Mouse (Mus musculus): ENCODE data around the gene Il34.

Gene Il34

DNA sequence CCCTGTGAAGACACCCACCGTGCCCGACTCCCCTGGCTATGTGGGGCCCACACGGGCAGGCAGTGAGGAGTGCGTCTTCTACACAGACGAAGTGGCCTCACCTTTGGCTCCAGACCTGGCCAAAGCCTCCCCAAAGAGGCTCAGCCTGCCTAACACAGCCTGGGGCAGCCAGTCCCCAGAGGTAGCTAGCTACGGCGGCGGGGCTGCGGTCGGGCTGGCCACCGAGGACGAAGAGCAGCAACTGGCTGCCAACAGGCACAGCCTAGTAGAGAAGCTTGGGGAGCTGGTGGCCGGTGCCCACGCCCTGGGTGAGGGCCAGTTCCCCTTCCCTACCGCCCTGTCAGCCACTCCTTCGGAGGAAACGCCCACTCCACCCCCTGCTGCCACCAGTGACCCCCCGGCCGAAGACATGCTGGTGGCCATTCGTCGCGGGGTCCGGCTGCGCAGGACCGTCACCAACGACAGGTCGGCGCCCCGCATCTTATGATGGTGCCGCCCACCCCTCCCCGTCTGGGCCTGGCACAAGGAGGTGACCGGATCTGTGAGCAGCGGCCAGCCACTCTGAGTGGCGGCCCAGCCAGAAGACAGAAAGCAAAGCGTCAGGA, 67.0 kb downstream of the Il34 start:
- 80% methylated on average over 35 of the region's 35 CpGs for WGBS

DNA sequence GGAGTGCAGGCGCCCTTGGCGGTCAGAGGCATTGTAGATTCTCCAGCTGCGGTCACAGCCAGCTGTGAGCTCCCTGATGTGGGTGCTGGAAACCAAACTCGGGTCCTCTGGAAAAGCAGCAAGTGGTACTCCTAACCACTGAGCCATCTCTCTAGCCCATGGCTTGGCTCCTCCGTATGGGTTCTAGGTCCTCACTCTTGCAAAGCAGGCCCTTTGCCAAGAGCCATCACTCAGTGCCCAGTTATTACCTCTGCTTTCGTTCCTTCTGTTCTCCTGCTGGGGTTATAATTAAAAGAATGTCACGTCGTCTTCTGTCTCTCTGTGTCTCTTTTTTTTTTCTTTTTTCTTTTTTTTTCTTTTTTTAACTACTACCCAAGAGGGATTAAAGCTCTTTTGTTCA, 72.7 kb downstream of the Il34 start:
- 66% methylated on average over 8 of the region's 8 CpGs for WGBS

DNA sequence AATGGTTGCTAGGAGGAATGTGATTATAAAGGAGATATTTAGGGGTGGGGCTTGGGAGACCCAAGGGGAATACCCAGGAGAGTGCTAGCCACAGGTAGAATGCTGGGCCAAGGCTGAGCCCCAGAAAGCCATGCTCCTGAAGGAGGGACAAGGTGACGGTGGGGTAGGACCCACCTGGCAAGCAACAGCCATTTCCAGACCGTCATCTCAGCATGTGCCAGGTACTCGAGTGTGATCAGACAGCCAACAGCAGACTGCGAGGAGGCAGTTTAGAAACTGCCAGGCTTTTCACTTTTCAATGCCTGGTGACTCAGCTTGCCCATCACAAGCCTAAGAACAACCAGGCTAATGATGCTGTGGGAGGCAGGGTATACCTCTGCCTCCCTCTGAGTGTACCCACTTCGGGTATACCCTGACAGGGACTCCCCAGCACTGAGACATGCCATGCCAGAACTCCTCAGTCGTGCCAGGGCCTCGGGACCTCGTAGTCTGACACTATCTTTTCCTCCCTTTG, 74.3 kb downstream of the Il34 start:
- 49% methylated on average over 8 of the region's 8 CpGs for WGBS

DNA sequence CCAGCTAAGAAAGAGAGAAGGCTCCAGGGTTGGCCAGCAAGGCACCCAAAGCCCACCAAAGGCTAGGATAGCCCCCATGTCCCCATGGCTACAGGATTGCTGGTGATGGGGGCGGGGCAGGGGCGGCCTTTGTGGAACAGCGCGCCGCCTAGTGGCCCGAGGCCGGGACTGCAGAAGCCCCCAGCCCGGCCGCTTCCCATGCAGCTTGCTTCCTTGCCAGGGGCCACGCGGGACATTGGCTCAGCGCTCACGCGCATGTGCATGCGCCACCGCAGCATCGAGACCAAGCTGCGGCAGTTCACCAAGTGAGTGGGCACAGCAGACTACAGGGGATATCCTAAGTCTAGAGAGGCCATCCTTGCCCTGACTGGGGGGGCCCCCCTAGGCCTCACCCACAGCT, 78.8 kb downstream of the Il34 start:
- 11% methylated on average over 18 of the region's 18 CpGs for WGBS

DNA sequence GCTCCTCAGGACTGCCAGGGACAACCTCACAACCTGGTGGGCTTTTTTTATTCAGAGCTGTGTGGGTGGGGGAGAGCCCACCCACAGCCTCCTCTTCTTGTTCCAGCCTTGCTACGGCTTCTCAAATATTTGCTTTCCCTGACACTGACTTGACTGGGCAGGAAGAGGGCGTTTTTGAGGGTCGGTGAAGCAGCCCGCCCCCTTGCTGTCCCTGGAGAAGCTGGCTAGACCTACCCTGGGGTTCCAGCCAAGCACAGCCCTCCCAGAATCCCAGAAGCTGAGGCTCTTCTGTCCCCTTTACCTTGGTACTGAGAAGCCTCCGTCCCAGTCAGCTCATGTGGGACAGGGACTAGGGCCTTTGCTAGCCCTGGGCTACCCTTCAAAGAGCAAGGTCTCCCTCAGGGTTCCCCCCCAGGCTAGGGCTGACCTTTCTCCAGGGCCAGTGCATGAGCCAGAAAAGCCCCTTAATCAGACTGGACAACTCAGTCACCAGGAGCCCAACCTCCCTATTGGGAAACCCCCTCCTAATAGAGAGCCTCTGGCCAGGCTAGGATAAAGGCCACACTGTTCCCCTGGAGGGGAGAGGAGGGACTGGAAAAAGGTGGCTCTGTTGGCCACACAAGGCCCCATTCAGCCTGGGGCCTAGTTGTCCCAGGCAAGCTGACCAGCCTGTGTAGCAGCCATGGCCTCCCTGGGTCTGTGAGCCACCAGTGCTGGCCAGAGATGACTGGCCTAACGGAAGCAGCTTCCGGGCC, 80.5 kb downstream of the Il34 start:
- 43% methylated on average over 7 of the region's 7 CpGs for WGBS

DNA sequence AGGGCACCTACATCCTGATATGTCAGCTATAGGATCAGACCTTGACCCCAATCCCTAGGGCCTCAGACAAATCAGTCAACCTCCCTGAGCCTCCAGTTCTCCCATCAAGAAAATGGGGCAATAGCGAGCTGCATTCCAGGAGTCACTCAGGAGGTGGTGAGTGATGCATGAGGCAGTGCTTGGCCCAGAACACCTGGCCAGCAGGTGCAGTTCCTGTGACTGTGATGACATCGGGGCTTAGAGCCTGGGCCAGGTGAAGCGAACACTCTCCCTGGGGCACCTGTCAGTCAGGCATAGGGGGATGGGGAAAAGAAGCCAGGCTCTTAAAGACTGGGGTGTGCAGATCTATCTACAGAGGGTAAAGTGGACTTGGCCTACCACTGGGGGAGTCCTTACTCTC, 81.2 kb downstream of the Il34 start:
- WGBS: 79% methylated on average over 3 of the region's 3 CpGs

DNA sequence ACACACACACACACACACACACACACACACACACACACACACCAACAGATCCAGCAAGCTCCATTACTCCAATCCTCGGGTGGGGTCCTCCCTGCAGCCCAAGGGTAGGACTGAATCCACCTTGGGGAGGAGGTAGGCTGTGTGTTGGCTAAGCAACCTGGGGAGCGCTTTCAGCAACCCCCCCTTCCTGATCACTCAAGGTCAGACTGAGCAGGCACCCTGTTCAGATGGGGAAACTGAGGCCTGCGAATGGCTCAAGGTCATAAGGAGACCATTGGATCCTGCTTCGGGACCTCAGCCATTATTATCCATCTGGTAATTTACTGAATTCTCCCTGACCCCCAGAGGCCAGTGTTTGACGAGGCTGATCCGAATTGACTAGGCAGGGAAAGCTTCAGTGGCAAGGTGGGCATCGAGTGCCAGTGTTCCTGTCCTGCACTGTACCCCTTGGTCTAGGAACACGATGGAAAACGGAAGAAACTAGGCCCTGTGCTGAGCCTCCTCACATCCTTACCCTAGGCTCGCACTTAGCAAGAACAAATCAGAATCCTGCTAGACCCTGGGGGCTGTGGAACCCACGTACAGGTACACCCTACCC, 83.2 kb downstream of the Il34 start:
- WGBS: 41% methylated on average over 11 of the region's 11 CpGs

DNA sequence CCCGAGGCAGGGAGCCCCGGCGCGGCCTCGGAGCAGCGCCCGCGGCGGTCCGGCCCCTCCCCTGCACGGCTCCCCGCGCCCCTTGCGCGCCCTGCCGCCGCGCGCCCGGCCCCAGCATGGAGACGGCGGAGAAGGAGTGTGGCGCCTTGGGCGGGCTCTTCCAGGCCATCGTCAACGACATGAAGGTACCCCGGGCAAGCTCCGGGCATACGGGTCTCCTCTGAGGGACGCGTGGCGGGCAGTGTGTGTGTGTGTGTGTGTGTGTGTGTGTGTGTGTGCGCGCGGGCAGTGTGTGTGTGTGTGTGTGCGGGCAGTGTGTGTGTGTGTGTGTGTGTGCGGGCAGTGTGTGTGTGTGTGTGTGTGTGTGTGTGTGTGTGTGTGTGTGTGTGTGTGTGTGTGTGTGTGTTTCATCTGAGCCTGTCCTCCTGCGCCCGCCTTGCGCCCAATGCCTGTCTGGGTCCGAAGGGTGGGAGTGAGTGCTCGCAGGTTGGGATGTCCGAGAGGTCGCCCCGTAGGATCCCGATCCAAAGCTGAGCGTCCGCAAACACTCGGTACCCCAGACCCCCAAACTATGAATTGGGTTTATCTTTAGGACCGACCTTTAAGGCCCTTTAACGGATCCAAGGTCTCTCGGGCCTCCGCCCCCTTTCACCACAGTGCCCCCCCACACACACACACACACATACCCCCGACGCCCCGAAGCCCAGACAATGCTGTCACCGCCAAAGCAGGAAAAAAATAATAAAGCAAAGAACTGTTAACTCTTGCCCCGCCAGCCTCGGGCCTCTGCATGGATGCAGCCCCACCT, 83.9 kb downstream of the Il34 start:
- WGBS: under 1% methylated on average over 53 of the region's 59 CpGs

DNA sequence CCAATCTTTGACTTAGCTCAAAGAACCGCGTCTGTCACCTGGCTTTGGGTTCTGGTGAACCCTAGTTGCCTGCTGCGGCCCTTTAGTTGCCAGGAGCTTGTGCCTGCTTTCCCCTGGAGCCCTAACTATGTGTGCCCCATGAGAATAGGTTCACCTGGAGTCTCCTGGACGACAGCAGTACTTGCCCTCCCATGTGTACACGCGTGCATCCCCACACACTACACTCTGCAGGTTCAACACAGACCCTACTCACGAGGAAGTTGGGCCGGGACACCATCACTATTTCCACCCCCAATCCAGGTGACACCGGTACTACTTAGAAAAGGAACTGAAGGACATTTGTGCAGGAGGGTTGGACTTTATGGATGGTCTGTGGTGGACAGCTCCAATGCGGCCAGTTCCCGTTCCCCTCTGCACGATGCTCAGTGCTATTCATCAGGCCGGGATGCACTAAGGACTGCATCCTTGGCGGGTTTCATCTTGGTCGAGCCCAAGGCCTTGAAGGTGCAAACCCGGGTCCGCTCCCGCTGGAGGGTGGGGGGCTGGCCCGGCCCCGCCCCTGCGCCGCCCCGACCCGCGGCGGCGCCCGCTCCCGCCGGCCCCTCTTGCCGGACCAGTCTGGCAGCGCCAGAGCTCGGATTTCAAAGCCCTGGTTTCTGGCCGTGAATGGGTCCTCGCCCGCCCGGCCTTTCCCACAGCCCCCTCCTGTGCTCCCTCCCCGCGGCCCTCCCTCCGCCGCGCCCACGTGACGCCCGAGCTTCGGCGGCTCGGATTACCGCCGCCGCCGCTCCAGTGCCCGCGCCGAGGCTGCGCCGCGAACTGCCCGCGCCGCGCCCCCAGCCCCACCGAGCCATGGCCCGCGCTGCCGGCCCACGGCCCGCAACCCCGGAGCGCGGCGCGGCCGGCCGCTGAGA, 84.8 kb downstream of the Il34 start, which contains the start of gene Mtss1l:
TSS of gene Mtss1l (plus strand) at position 792 of the 914 bp plus-strand sequence.
- 6% methylated on average over 75 of the region's 75 CpGs for WGBS

DNA sequence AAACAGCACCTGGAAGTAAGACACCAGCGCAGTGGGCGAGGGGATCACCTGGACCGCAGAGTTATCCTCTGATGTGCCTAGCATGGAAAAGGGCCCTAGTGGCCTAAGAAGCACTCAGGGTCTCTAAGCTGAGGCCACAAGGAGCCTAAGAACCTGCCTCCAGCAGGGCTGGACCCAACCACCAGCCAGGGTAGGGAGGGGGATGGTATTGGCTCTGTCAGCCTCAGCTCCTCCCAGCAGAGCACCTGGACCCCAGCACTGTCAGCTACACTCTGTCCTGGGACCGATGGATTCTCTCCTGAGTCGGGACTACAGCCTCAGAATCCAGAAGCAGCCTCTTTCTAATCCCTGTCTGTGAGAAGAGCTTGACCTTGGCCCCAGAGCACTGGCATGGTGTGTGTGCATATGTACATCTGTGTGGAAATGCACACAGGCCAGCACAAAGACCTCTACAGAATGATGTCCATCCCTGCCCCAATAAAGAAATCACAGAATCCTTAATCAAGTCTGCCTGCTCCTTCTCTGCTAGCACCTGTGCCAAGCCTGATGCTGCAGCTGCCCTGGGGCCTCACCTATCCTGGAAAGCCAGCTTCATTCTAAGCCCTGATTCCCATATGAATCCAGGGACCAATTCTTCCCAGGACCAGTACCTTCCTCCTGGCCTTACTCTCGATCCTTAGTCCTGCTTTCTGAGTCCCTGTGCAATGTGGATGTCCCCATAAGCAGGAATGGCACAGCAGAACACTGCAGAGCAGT, 85.6 kb downstream of the Il34 start:
- 82% methylated on average over 6 of the region's 6 CpGs for WGBS

DNA sequence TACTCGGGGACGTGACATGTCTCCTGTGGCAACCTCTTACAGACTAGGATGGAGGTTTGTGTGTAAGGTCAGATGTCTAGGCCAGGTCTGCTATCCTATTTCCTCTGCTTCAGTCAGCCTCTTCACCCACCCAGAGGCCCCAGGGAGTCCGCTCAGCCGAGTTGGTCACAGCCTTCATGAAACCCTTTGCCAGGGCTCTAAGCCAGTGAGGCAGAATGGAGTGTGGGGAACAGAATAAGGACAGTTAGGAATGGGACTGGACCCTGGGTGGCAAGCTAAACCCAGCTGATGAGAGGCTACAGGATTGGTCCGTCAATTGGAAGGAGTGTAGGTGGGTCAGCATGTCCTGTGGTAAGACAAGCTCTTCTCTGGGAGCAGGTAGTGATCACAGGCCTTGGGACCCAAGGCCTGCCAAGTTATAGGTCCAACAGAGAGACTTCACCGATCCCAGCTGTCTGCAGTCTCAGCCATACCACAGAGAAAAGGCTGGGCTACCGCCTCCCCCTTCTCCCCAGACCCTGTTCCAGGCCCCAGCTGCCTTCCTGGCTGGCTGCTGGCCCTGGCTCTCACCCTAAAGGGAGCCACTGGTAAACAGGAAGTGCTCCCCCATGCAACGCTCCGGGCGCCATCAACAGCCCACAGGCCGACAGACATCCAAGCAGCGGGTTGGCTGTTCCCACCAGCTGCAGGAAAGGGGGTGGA, 86.6 kb downstream of the Il34 start:
- WGBS: 46% methylated on average over 12 of the region's 12 CpGs

DNA sequence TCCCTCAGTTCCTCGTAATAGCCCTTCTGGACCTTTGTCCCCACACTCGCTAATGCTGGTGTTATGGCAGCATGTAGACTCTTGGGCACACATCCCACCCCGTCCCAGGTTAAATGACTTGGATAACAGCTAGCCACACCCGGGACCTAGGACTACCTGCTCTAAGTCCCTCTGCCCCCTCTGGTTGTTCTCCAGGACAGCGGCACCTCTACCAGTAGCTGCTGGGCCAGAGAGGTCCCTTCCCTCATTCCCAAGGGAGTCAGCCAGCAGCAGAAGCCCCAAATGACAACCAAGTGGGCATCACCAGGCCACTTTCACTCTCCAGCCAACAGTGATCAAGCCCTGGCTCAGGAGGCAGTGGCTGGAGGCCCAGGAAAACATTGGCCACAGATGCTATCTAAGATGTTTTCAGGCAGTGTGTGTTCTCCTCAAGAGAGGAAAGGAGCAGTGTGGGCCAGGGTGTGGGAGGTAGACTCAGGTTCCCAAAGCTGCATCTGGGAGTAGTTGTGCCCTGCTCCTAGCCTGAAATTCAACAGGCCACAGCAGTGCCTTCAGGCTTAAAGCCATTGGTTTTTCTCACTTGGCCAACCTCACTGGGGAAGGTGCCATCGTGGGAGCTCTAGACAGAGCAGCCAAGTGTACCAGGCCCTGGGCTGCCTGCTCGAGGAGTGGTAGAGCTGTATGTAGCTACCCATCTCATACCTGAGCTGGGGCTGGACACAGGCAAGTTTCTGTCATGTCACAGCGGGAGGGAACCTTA, 87.3 kb downstream of the Il34 start:
- WGBS: 82% methylated on average over 8 of the region's 8 CpGs

DNA sequence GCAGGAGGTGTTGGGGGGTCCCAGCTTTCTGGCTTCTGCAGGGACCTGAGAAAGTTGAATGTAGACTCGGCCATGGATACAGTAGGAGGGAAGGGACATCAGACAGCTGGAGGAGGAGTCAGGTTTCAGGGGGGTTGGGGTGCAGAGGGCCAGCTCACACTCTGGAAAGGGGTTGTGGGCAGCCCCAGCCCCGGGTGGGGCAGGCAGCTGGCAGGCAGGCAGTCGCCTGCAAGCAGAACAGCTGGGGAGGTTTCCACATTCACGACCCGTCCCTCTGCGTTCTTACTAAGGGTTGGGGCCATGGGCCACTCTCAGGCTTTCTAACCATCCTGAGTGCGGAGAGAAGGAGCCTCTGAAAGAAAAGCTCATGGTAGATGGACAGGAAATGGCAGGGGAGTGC, 88.6 kb downstream of the Il34 start:
- 84% methylated on average over 7 of the region's 7 CpGs for WGBS

DNA sequence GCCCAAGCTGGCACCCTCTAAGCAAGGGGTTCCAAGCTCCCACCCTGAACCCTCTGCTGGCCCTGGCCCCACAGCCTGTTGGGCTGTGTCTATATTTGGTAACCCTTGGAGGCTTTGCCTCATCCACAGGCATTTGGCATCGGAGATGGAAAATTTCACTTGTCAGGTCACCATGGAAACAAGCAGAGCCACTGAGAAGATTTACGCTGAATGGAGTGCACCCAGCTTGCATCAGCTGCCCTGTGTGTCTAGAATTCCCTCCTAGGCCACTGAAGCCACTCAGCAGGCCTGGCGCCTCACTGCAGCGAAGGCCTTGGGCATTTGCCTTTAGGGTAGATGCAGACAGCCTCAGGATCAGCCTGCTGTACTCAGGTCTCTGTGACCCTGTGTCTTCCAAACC, 89.6 kb downstream of the Il34 start:
- 29% methylated on average over 4 of the region's 4 CpGs for WGBS

DNA sequence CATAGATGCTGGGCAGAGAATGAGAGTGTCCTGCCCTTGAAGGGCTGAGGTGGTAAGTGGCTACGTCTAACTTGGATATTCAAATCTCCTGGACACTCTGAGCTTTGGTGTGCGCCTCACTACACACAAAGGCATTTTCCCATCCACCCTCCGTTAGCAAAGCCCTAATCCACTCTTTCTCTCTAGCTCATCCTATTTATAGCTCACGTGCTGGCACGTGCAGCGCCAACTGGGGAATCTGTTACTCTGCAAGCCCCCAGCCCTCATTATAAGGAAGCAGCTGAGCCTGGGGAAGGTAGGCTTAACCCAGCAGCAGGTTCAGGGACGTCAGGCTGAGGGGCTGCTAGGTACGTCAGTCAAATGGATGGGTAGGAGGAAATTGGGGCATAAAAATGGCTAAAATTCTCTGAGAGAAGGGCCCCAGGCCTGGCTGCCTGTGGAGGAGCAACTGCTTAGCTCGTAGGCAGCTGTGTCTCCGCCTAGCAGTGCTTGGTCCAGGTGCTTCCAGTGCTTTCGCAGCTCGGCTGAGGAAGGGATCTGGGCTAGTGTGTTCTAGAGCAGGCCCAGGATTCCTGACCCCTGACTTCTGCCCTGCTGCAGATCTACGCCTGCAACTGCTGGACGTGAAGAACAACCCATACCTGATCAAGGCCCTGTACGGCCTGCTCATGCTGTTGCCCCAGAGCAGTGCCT, 90.8 kb downstream of the Il34 start:
- 72% methylated on average over 15 of the region's 15 CpGs for WGBS

DNA sequence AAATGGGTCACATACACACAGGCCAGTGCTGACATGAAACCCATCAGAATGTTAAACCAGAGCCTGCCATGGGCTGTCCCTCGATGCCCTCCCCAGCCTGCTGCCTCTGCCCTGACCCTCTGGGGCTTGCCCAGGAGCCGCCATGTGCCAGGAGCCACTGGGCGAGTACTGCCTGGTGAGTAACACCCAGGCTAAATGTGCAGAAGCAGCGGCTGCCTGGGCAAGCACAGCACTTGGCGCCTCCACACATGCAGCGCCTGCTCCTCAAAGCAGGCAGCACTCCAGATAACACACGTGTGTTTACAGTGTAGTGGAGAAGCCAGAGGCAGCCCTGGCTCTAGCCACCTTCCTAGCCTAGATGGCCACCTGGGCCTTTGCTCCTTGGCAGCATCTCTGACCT, 92.7 kb downstream of the Il34 start:
- 63% methylated on average over 7 of the region's 7 CpGs for WGBS

DNA sequence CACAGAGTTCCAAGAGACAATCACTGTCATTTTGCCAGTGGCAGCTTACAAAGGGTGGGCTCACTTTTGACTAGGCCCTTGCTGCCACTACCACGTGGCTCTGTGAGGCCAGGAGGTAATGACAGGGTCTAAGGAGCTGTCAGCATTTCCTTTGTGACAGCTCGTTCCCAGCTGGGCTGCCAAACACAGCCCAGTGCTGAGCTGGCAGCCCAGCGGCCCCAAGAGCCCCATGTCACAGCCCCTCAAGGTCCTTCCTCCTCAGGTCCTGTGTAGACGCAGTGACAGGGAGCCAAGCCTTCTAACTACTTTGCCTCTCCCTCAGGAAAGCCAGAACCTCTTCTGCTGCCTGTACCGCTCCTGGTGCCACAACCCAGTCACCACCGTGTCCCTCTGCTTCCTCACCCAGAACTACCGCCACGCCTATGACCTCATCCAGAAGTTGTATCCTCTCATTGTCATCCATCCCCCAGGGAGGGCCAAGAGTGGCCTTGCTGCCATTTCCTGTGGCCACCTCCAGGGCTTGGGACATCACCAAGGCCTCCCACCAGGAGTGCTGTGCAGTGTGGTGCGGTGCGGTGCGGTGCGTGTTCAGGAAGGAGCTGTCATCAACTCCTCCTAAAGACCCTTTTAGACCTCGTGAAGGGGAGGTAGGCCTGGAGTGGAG, 94.3 kb downstream of the Il34 start:
- 70% methylated on average over 13 of the region's 13 CpGs for WGBS

DNA sequence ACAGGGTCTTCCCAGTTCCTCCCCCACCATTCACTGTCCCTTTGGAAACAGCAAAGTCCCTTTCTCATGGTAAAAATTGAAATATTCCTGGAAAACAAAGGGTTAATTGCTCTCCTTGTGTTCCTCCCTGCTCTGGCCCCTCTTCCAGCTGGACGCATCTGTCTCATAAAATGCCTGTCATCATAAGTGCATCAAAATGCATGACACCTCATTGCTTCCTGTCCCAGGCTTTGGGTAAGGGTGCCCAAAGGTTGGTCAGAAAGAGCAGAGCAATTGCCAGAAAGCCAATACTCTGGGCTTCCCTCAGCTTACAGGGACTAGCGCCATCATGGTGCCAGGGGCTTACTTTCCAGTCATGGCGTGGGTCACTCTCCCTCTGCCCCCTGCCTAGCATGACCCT, 95.1 kb downstream of the Il34 start:
- WGBS: 78% methylated on average over 3 of the region's 3 CpGs
